Mouse (Mus musculus) kidney, embryonic 16.5 days (tissue): ENCODE data around the gene Hipk1. TPM values are rescaled to one million over a fixed set of nuclear protein-coding genes. Genes with fewer than 3 reads are reported as not detected.
"Not testable (repeated sequence)": the region's sequence is repeated elsewhere in the genome, so short reads cannot be mapped to it uniquely, and the experiment has no call there.

Source experiments
- ATAC-seq: fragments of 200-750 bp; cut with Nextera tagmentation; 2 replicates; pipeline ENCODE4 v1.8.0; 2017; ENCODE audit warnings: moderate TSS enrichment; ENCODE audit not compliant: low FRiP score, low TSS enrichment
- H3K27ac ChIP-seq: fragments of 300-500 bp; sonication (generic); 2 replicates; pipeline ENCODE4 v1.5.1; 2014; ENCODE audit warnings: low read length
- H3K27me3 ChIP-seq: fragments of 300-500 bp; sonication (generic); 2 replicates; pipeline ENCODE4 v1.6.1; 2014; ENCODE audit warnings: low read length, control low read depth, mixed read lengths; ENCODE audit not compliant: insufficient read depth
- H3K36me3 ChIP-seq: fragments of 300-500 bp; sonication (generic); 2 replicates; pipeline ENCODE4 v1.6.1; 2014; ENCODE audit warnings: low read length, control low read depth, mixed read lengths; ENCODE audit not compliant: insufficient read depth
- H3K4me1 ChIP-seq: fragments of 300-500 bp; sonication (generic); 2 replicates; pipeline ENCODE4 v1.6.1; 2014; ENCODE audit warnings: low read length, control low read depth, mixed read lengths; ENCODE audit not compliant: insufficient read depth
- H3K4me2 ChIP-seq: fragments of 300-500 bp; sonication (generic); replicated peaks from 2 replicates; pipeline ENCODE4 v1.6.1; 2014; ENCODE audit warnings: low read depth, low read length
- H3K4me3 ChIP-seq: fragments of 300-500 bp; sonication (generic); 2 replicates; pipeline ENCODE4 v1.5.1; 2014; ENCODE audit warnings: mild to moderate bottlenecking, low read length
- H3K9ac ChIP-seq: fragments of 300-500 bp; sonication (generic); replicated peaks from 2 replicates; pipeline ENCODE4 v1.6.1; 2014; ENCODE audit warnings: low read length
- H3K9me3 ChIP-seq: fragments of 300-500 bp; sonication (generic); 2 replicates; pipeline ENCODE4 v1.6.1; 2016; ENCODE audit warnings: low read length, control low read depth
- WGBS: fragments of 180-500 bp; shearing (Covaris S2); extraction: QIAGEN DNeasy Blood & Tissue Kit; methylation state at CpG from one replicate; pipeline ENCODE4 v1.1.7; 2014; 5-methylcytosine and 5-hydroxymethylcytosine counted together
- polyA plus RNA-seq: library from polyadenylated mRNA; unstranded; fragments of >200 nt; fragmentation: Nextera tagmentation; extraction: Ambion mirVana; gene quantifications from 2 replicates; pipeline ENCODE4 v1.2.1, GENCODE M21; 2015

Hipk1 gene
- polyA plus RNA-seq, 1 experiment from 2014 or later: 11.3 TPM

- not testable (repeated sequence) for H3K36me3 ChIP-seq, H3K27ac ChIP-seq, H3K9me3 ChIP-seq, H3K4me2 ChIP-seq, ATAC-seq, H3K4me3 ChIP-seq, H3K9ac ChIP-seq, H3K4me1 ChIP-seq, H3K27me3 ChIP-seq
- WGBS: 73% methylated on average over 1 of the region's 1 CpGs
Observed at GRCm38 (mm10) chr3:103830681-103831080, 39.3 kb upstream of the Hipk1 start.

- Histone ChIP-seq H3K4me2 (no peak overlapping the region), H3K27ac (no peak overlapping the region), H3K36me3 (no peaks in the 10 kb centered on the region), H3K4me3 (no peak overlapping the region), H3K27me3 (no peaks in the 10 kb centered on the region), H3K9ac (no peak overlapping the region), H3K4me1 (no peaks in the 10 kb centered on the region), H3K9me3 (no peaks in the 10 kb centered on the region)
- ATAC-seq: no peak
- 81% methylated on average over 3 of the region's 3 CpGs for WGBS
Observed at GRCm38 (mm10) chr3:103829036-103829435, 37.7 kb upstream of the Hipk1 start.

GRCm38 (mm10) chr3:103827548-103827947 is 36.2 kb upstream of the Hipk1 start:
- no peak overlapping the region for H3K27ac ChIP-seq
- H3K4me1 ChIP-seq: no peaks in the 10 kb centered on the region
- no peak overlapping the region for H3K4me3 ChIP-seq
- H3K9ac ChIP-seq: no peak overlapping the region
- peaks cover 3% of the 10 kb centered on the region; the same call in 1 of the 2 replicates for H3K36me3 ChIP-seq
- H3K9me3 ChIP-seq: no peaks in the 10 kb centered on the region
- H3K27me3 ChIP-seq: no peaks in the 10 kb centered on the region
- no peak for ATAC-seq
- H3K4me2 ChIP-seq: no peak overlapping the region

- H3K9ac ChIP-seq: no peak overlapping the region
- H3K27ac ChIP-seq: no peak overlapping the region
- ATAC-seq: no peak
- no peak overlapping the region for H3K4me3 ChIP-seq
- H3K9me3 ChIP-seq: no peaks in the 10 kb centered on the region
- peaks cover 16% of the 10 kb centered on the region for H3K4me1 ChIP-seq
- H3K4me2 ChIP-seq: no peak overlapping the region
- H3K27me3 ChIP-seq: no peaks in the 10 kb centered on the region
- 89% methylated on average over 6 of the region's 6 CpGs for WGBS
- peaks cover 20% of the 10 kb centered on the region for H3K36me3 ChIP-seq
Observed at GRCm38 (mm10) chr3:103810967-103811366, 19.6 kb upstream of the Hipk1 start.

GRCm38 (mm10) chr3:103809799-103810150 is 18.4 kb upstream of the Hipk1 start:
- H3K36me3 ChIP-seq: peaks cover 17% of the 10 kb centered on the region
- peak; percentile 60 for ATAC-seq
- peak overlapping the region; percentile 93 for H3K9ac ChIP-seq
- no peaks in the 10 kb centered on the region for H3K9me3 ChIP-seq
- peak overlapping the region; percentile 95 for H3K27ac ChIP-seq
- 4% methylated on average over 14 of the region's 14 CpGs for WGBS
- peak overlapping the region; percentile 76 for H3K4me2 ChIP-seq
- peaks cover 16% of the 10 kb centered on the region for H3K4me1 ChIP-seq
- peak overlapping the region; percentile 93 for H3K4me3 ChIP-seq
- no peaks in the 10 kb centered on the region for H3K27me3 ChIP-seq

- Histone ChIP-seq H3K4me1 (peaks cover 16% of the 10 kb centered on the region), H3K4me3 (peak within 1 kb of the TSS; percentile 93), H3K27me3 (no peaks in the 10 kb centered on the region), H3K9ac (peak within 1 kb of the TSS; percentile 93), H3K9me3 (no peaks in the 10 kb centered on the region), H3K4me2 (peak within 1 kb of the TSS; percentile 82), H3K27ac (peak within 1 kb of the TSS; percentile 95), H3K36me3 (peaks cover 19% of the 10 kb centered on the region)
- WGBS: under 1% methylated on average over 62 of the region's 70 CpGs
- ATAC-seq: peak; percentile 98
Observed at GRCm38 (mm10) chr3:103808891-103809798, 17.8 kb upstream of the Hipk1 start, which contains the start of the genes Dclre1b, Ap4b1 and Gm43064. Gene Dclre1b (minus strand): TSS chr3:103809444. Gene Ap4b1 (plus strand): TSS chr3:103809520. Gene Gm43064 (plus strand): TSS chr3:103809573.

- no peak for ATAC-seq
- H3K4me1 ChIP-seq: peaks cover 16% of the 10 kb centered on the region
- peaks cover 28% of the 10 kb centered on the region for H3K36me3 ChIP-seq
- H3K4me3 ChIP-seq: no peak overlapping the region
- no peak overlapping the region for H3K27ac ChIP-seq
- no peak overlapping the region for H3K9ac ChIP-seq
- no peaks in the 10 kb centered on the region for H3K27me3 ChIP-seq
- no peaks in the 10 kb centered on the region for H3K9me3 ChIP-seq
- H3K4me2 ChIP-seq: no peak overlapping the region
- 84% methylated on average over 1 of the region's 1 CpGs for WGBS
Observed at GRCm38 (mm10) chr3:103805671-103806070, 14.3 kb upstream of the Hipk1 start.

- no peak for ATAC-seq
Observed at GRCm38 (mm10) chr3:103802861-103803260, 11.5 kb upstream of the Hipk1 start.

GRCm38 (mm10) chr3:103801631-103802531 is 10.5 kb upstream of the Hipk1 start:
- peak; percentile 82 for ATAC-seq
- Histone ChIP-seq H3K36me3 (peaks cover 26% of the 10 kb centered on the region), H3K4me3 (no peak overlapping the region), H3K27me3 (no peaks in the 10 kb centered on the region), H3K4me2 (no peak overlapping the region), H3K9ac (no peak overlapping the region), H3K9me3 (no peaks in the 10 kb centered on the region), H3K4me1 (no peaks in the 10 kb centered on the region), H3K27ac (peak overlapping the region; percentile 53)
- 60% methylated on average over 10 of the region's 10 CpGs for WGBS

More at GRCm38 (mm10) chr3:103802861-103803260, 11.5 kb upstream of the Hipk1 start:
- H3K27me3 ChIP-seq: no peaks in the 10 kb centered on the region
- H3K36me3 ChIP-seq: peaks cover 28% of the 10 kb centered on the region
- no peak overlapping the region for H3K4me2 ChIP-seq
- H3K9me3 ChIP-seq: no peaks in the 10 kb centered on the region
- H3K4me1 ChIP-seq: peaks cover 2% of the 10 kb centered on the region
- peak overlapping the region; percentile 56; the same call in 1 of the 2 replicates for H3K27ac ChIP-seq
- WGBS: 82% methylated on average over 8 of the region's 8 CpGs
- no peak overlapping the region for H3K9ac ChIP-seq
- H3K4me3 ChIP-seq: no peak overlapping the region
